Mouse (Mus musculus) stomach, embryonic 16.5 days (tissue): ENCODE measurements around the gene Tbc1d9b. TPM values are rescaled to one million over a fixed set of nuclear protein-coding genes. Genes with fewer than 3 reads are reported as not detected.
"Not testable (repeated sequence)": the region's sequence is repeated elsewhere in the genome, so short reads cannot be mapped to it uniquely, and the experiment has no call there.

Experiments used
- ATAC-seq: fragments of 200-750 bp; cut with Nextera tagmentation; 2 replicates; pipeline ENCODE4 v1.8.0; 2017; ENCODE audit warnings: moderate number of reproducible peaks, moderate TSS enrichment; ENCODE audit not compliant: insufficient read depth, low FRiP score
- H3K27ac ChIP-seq: fragments of 300-500 bp; sonication (generic); 2 replicates; pipeline ENCODE4 v1.5.1; 2014; ENCODE audit warnings: low read length
- H3K27me3 ChIP-seq: fragments of 300-500 bp; sonication (generic); 2 replicates; pipeline ENCODE4 v1.6.1; 2014; ENCODE audit warnings: low read length, control low read depth, mixed read lengths; ENCODE audit not compliant: control insufficient read depth, insufficient read depth
- H3K36me3 ChIP-seq: fragments of 300-500 bp; sonication (generic); 2 replicates; pipeline ENCODE4 v1.6.1; 2014; ENCODE audit warnings: low read length; ENCODE audit not compliant: control insufficient read depth, insufficient read depth
- H3K4me1 ChIP-seq: fragments of 300-500 bp; sonication (generic); 2 replicates; pipeline ENCODE4 v1.6.1; 2014; ENCODE audit warnings: low read length, control low read depth, mixed read lengths; ENCODE audit not compliant: control insufficient read depth, insufficient read depth
- H3K4me2 ChIP-seq: fragments of 300-500 bp; sonication (generic); 2 replicates; pipeline ENCODE4 v1.6.1; 2014; ENCODE audit warnings: low read depth, low read length, mixed read lengths
- H3K4me3 ChIP-seq: fragments of 300-500 bp; sonication (generic); replicated peaks from 2 replicates; pipeline ENCODE4 v1.5.1; 2014; ENCODE audit warnings: mild to moderate bottlenecking, low read length
- H3K9ac ChIP-seq: fragments of 300-500 bp; sonication (generic); 2 replicates; pipeline ENCODE4 v1.6.1; 2014; ENCODE audit warnings: low read length
- H3K9me3 ChIP-seq: fragments of 300-500 bp; sonication (generic); replicated peaks from 2 replicates; pipeline ENCODE4 v1.6.1; 2016; ENCODE audit warnings: low read length, control low read depth; ENCODE audit not compliant: control insufficient read depth
- WGBS: fragments of 180-500 bp; shearing (Covaris S2); extraction: QIAGEN DNeasy Blood & Tissue Kit; methylation state at CpG from one replicate; pipeline ENCODE4 v1.1.7; 2014; 5-methylcytosine and 5-hydroxymethylcytosine counted together
- polyA plus RNA-seq: library from polyadenylated mRNA; unstranded; fragments of >200 nt; fragmentation: Nextera tagmentation; extraction: Ambion mirVana; gene quantifications from 2 replicates; pipeline ENCODE4 v1.2.1, GENCODE M21; 2015

The Tbc1d9b gene
- polyA plus RNA-seq, 1 experiment from 2014 or later, result 35.9 TPM

DNA sequence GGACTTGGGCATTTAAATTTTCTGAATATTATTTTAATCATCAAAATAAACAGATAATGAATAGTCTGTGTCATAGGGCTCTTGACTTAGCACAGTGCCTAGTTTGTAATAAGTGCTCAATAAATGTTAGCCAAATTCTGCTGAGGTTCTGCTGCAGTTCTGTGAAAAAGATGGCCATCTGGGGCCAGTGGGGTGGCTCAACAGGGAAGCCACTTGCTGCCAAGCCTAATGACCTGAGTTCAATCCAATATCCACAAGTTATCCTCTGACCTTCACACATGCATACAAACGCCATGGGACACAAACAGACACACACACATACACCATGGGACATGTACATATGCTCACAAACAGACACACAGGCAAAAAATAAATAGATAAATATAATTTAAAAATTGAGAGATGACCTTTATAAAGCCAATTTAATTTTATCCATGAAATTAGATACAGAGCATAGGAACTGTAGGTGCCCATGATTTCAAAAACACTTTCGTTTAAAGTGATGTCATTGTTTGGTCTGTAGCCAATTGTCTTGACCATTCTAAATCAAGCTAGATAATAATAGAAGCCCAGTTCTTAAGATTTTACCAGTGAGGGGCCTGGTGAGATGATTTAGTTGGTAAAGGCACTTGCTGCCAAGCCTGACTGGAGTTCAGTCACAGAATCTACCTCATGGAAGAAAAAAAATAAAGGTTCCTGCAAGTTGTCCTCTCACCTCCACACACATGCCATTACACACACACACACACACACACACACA lies 30.5 kb upstream of the Tbc1d9b start:
- no peak overlapping the region for H3K9ac ChIP-seq
- no peaks in the 10 kb centered on the region for H3K27me3 ChIP-seq
- H3K36me3 ChIP-seq, result no peaks in the 10 kb centered on the region
- H3K9me3 ChIP-seq, result no peaks in the 10 kb centered on the region
- H3K4me3 ChIP-seq, result no peak overlapping the region
- 78% methylated on average over 2 of the region's 2 CpGs for WGBS
- H3K4me1 ChIP-seq, result no peaks in the 10 kb centered on the region
- H3K27ac ChIP-seq, result no peak overlapping the region
- ATAC-seq, result no peak
- no peak overlapping the region for H3K4me2 ChIP-seq

DNA sequence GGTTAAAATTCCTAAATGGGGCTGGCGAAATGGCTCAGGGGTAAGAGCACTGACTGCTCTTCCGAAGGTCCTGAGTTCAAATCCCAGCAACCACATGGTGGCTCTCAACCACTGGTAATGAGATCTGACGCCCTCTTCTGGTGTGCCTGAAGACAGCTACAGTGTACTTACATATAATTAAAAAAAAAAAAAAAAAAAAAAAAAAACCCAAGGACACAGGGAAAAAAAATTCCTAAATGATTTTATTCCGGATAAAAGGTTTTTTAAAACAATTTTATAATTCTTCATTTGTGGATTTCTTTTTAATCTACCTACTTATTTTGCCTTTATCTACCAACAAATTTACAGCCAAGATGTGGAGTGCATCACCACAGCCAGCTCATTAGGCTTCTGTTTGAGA lies 29.2 kb upstream of the Tbc1d9b start:
- H3K9me3 ChIP-seq, H3K36me3 ChIP-seq, H3K4me3 ChIP-seq, H3K27ac ChIP-seq, ATAC-seq, H3K4me1 ChIP-seq, H3K9ac ChIP-seq, H3K4me2 ChIP-seq, H3K27me3 ChIP-seq: not testable (repeated sequence)
- 93% methylated on average over 4 of the region's 4 CpGs for WGBS

DNA sequence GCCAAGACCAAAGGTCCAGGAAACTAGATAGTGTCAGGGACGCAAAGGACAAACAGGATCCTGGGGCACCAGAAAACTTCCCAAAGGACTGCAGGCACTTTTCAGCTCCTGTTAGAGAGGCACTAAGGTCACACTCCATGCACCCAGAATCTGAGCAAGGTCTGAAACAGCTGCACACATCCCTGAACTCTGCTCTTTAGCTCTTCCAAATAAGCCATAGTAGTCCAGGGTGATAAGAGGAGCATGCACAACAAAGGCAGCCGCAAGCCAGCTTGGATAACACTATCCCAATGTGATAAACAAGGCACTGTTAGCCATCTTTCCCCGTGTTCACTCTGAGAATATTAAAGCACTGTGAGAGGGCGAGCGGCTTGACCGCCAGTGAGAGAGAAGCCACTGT lies 27.2 kb upstream of the Tbc1d9b start:
- Histone ChIP-seq H3K4me2 (no peak overlapping the region), H3K4me1 (no peaks in the 10 kb centered on the region), H3K9me3 (no peaks in the 10 kb centered on the region), H3K4me3 (no peak overlapping the region), H3K9ac (no peak overlapping the region), H3K36me3 (no peaks in the 10 kb centered on the region), H3K27ac (no peak overlapping the region), H3K27me3 (no peaks in the 10 kb centered on the region)
- 92% methylated on average over 6 of the region's 6 CpGs for whole genome bisulfite sequencing
- ATAC-seq, result no peak

DNA sequence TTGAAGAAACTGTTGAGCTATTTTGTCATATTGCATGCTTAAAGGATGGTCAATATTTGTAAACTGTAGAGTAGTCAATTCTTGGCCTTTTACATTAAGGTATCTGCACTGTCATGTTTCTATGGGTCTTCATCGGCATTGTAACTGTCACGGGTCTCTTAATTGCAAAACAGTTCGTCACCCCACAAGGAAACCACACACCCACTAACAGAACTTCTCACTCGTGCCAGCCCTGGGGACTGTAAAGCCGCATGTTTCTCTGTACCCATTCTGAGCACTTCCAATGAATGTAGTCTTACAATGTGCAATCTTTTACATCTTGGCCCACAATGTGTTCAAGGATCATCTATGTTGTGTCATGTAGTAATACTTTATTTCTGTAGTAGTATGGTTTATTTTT lies 26.0 kb upstream of the Tbc1d9b start:
- H3K4me1 ChIP-seq, result no peaks in the 10 kb centered on the region
- no peak overlapping the region for H3K9ac ChIP-seq
- no peaks in the 10 kb centered on the region for H3K9me3 ChIP-seq
- ATAC-seq, result no peak
- no peak overlapping the region for H3K27ac ChIP-seq
- no peaks in the 10 kb centered on the region for H3K27me3 ChIP-seq
- 87% methylated on average over 5 of the region's 5 CpGs for WGBS
- H3K36me3 ChIP-seq, result no peaks in the 10 kb centered on the region
- H3K4me2 ChIP-seq, result no peak overlapping the region
- H3K4me3 ChIP-seq, result no peak overlapping the region

DNA sequence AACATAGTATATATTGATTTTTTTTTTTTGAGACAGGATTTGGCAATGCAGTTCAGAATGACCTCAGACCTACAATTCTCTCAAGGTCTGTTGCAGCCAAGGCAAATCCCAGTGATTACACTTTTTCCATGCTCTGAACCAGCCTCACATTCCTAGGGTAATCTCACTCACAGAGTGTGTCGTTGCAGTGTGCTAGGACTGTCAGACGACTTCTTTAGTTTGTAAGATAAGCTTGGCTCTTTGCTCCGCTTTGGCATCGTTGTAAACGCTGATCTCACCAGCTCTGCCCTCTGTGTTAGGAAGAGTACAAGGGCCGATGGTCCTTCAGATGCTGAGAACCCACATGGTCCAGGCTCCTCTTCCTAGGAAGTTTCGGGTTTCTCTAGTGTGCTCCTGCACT lies 25.2 kb upstream of the Tbc1d9b start:
- no peak for ATAC-seq
- Histone ChIP-seq H3K27ac (no peak overlapping the region), H3K36me3 (no peaks in the 10 kb centered on the region), H3K9me3 (no peaks in the 10 kb centered on the region), H3K27me3 (no peaks in the 10 kb centered on the region), H3K4me2 (no peak overlapping the region), H3K4me3 (no peak overlapping the region), H3K4me1 (no peaks in the 10 kb centered on the region), H3K9ac (no peak overlapping the region)
- 62% methylated on average over 7 of the region's 7 CpGs for WGBS

DNA sequence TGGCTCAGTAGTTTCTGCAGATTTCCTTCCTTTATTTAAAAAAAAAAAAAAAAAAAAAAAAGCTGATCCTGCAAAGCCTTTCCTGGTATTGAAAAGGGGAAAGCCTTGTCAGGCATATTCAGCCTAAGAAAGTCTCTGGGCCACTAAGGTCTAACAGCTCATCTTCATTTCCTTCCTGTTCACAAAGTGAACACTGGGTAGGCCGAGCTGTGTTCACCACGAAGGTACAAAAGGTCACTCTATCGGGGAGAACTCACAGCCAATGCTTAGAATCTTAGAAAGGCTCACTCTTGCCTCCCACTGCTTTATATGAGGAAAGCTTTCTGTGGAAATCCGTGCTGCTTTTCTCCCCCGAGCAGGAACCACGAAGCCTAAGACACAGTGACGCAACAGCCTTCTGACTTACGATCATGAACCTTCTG lies 22.4 kb upstream of the Tbc1d9b start:
- H3K4me3 ChIP-seq, result no peak overlapping the region
- H3K27me3 ChIP-seq, result no peaks in the 10 kb centered on the region
- H3K36me3 ChIP-seq, result no peaks in the 10 kb centered on the region
- 75% methylated on average over 8 of the region's 8 CpGs for WGBS
- H3K9me3 ChIP-seq, result no peaks in the 10 kb centered on the region
- ATAC-seq, result no peak
- H3K4me1 ChIP-seq, result no peaks in the 10 kb centered on the region
- no peak overlapping the region for H3K4me2 ChIP-seq
- 0 out of 2 replicates have a peak overlapping the region, but pooled peaks have one; percentile 11 for H3K27ac ChIP-seq
- H3K9ac ChIP-seq, result no peak overlapping the region

DNA sequence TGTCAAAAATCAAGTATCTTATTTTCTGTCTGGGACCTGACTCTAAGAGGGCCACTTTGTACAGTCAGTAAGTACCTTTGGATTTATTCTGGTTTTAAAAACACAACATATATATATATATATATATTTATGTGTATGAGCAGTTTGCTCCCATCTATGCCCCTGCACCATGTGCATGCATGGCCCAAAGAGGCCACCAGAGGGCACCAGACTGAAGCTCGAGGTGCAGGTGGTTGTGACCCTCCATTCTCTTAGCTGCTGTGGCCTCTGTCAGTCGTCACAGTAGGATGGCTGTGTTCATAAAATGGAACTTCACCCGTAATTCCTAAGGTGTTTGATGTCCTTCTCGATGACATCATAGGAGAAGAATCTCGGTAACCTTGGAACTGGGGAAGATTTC lies 16.9 kb upstream of the Tbc1d9b start:
- H3K36me3 ChIP-seq, result no peaks in the 10 kb centered on the region
- no peaks in the 10 kb centered on the region for H3K9me3 ChIP-seq
- no peak for ATAC-seq
- H3K4me1 ChIP-seq, result no peaks in the 10 kb centered on the region
- H3K27ac ChIP-seq, result no peak overlapping the region
- H3K4me2 ChIP-seq, result no peak overlapping the region
- 20% methylated on average over 5 of the region's 5 CpGs for WGBS
- H3K4me3 ChIP-seq, result no peak overlapping the region
- no peak overlapping the region for H3K9ac ChIP-seq
- no peaks in the 10 kb centered on the region for H3K27me3 ChIP-seq

DNA sequence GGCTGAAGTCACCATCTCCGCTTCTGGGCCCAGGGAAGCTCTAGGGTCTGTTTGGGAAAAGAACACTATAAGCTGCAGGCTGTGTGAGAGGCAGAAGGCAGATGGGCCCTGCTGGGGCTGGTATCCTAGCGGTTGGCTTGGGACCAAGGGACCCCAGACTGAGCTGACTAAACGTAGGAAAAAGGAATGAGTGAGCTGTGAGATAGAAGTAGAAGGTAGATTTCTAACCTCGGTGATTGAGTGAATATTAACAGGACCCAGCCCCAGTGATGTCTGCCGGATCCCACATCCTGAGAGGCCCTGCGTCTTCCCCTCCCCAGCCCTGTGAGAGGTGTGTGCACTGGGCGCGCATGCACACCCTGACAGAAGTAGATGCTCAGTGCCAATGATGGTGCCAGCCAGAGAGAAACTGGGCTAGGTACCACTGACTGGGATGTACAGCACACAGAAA lies 8.5 kb upstream of the Tbc1d9b start:
- Histone ChIP-seq H3K4me2 (no peak overlapping the region), H3K27ac (no peak overlapping the region), H3K4me1 (no peaks in the 10 kb centered on the region), H3K4me3 (no peak overlapping the region), H3K9me3 (no peaks in the 10 kb centered on the region), H3K9ac (no peak overlapping the region), H3K27me3 (no peaks in the 10 kb centered on the region), H3K36me3 (no peaks in the 10 kb centered on the region)
- ATAC-seq, result no peak
- 82% methylated on average over 8 of the region's 8 CpGs for WGBS

DNA sequence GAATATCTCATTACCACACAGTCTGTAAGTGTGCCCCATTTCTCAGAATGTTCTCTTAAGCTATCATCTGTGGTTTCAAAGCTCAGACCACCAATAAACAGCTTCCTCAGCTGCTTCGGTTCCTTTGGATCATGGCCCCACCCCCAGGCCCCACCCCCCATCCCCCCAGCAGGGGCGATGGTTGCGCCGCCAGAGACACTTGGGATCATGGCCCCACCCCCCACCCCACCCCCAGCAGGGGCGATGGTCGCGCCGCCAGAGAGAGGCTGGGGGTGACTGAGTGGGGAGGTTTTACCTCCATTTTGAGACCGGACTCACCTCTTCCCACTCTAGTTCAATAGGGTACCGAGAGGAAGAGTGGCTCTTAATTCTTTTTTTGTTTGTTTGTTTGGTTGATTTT lies 3.4 kb upstream of the Tbc1d9b start:
- no peaks in the 10 kb centered on the region for H3K9me3 ChIP-seq
- H3K36me3 ChIP-seq, result no peaks in the 10 kb centered on the region
- H3K27ac ChIP-seq, result no peak overlapping the region
- no peak overlapping the region for H3K9ac ChIP-seq
- no peak overlapping the region for H3K4me3 ChIP-seq
- H3K27me3 ChIP-seq, result no peaks in the 10 kb centered on the region
- H3K4me1 ChIP-seq, result peaks cover 5% of the 10 kb centered on the region
- H3K4me2 ChIP-seq, result peak overlapping the region; percentile 6
- no peak for ATAC-seq
- WGBS, result 5% methylated on average over 10 of the region's 10 CpGs
